Mouse (Mus musculus) forebrain, postnatal 0 days (tissue): ENCODE measurements at regions not wholly inside any gene's neighbourhood (a gene's known extent, or its start where the extent isn't known, plus 50 kb on each side); places are given as distances from the start of the nearest gene placed in this dataset.

ENCODE experiments used
- ATAC-seq: fragments of 200-750 bp; cut with Nextera tagmentation; 2 replicates; pipeline ENCODE4 v1.8.0; 2017; ENCODE audit warnings: mild to moderate bottlenecking, moderate library complexity
- DNase-seq: peaks from one replicate; pipeline ENCODE4 v3.0.0-alpha.2; 2015
- H3K27ac ChIP-seq: fragments of 300-500 bp; sonication (generic); 2 replicates; pipeline ENCODE4 v1.5.1; 2014; ENCODE audit warnings: low read depth, mild to moderate bottlenecking, antibody characterized with exemption, low read length, moderate library complexity, mixed read lengths
- H3K27me3 ChIP-seq: fragments of 300-500 bp; sonication (generic); 2 replicates; pipeline ENCODE4 v1.6.1; 2014; ENCODE audit warnings: mild to moderate bottlenecking, low read length, mixed read lengths; ENCODE audit not compliant: insufficient read depth
- H3K36me3 ChIP-seq: fragments of 300-500 bp; sonication (generic); 2 replicates; pipeline ENCODE4 v1.6.1; 2014; ENCODE audit warnings: mild to moderate bottlenecking, moderate library complexity; ENCODE audit not compliant: insufficient read depth
- H3K4me1 ChIP-seq: fragments of 300-500 bp; sonication (generic); 2 replicates; pipeline ENCODE4 v1.6.1; 2014; ENCODE audit warnings: antibody characterized with exemption; ENCODE audit not compliant: insufficient read depth
- H3K4me2 ChIP-seq: fragments of 300-500 bp; sonication (generic); 2 replicates; pipeline ENCODE4 v1.6.1; 2014; ENCODE audit warnings: low read depth, mild to moderate bottlenecking, moderate library complexity
- H3K4me3 ChIP-seq: fragments of 300-500 bp; sonication (generic); 2 replicates; pipeline ENCODE4 v1.5.1; 2014; ENCODE audit warnings: low read depth, low read length, mixed read lengths
- H3K9ac ChIP-seq: fragments of 300-500 bp; sonication (generic); 2 replicates; pipeline ENCODE4 v1.6.1; 2014; ENCODE audit warnings: mild to moderate bottlenecking
- H3K9me3 ChIP-seq: fragments of 300-500 bp; sonication (generic); 2 replicates; pipeline ENCODE4 v1.6.1; 2016; ENCODE audit warnings: low read length
- CTCF ChIP-seq: sonication (generic); IDR thresholded peaks from 2 replicates; pipeline ENCODE4 v1.5.1; 2016; ENCODE audit warnings: antibody characterized with exemption, control low read depth, low read depth
- WGBS: fragments of 180-500 bp; shearing (Covaris S2); extraction: QIAGEN DNeasy Blood & Tissue Kit; methylation state at CpG from one replicate; pipeline ENCODE4 v1.1.7; 2014; 5-methylcytosine and 5-hydroxymethylcytosine counted together

DNA sequence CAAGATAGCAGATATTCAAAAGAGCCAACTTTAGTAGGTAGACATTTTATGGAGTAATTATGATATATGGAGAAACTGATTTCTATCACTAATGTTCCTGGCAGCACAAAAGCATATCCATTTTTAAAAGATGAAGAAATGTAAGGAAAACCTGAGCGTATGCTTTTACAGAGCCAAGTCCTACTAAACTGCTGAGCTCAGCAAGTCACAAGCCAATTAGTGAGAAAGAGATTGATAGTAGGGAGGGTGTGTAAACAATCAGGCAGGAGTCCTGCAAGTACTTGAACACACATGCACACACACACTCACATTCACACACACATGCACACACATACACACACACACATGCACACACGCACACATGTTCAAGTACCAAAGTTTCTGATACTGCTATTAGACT, 140.6 kb downstream of the Pcdh20 start:
- Histone ChIP-seq H3K4me3 (no peak overlapping the region), H3K9ac (no peak overlapping the region), H3K4me2 (no peak overlapping the region), H3K4me1 (no peaks in the 10 kb centered on the region), H3K27me3 (no peaks in the 10 kb centered on the region), H3K36me3 (no peaks in the 10 kb centered on the region), H3K9me3 (no peaks in the 10 kb centered on the region), H3K27ac (no peak overlapping the region)
- DNase-seq (no peak), ATAC-seq (no peak)
- WGBS = 83% methylated on average over 2 of the region's 2 CpGs
- TF ChIP-seq CTCF = no peak

DNA sequence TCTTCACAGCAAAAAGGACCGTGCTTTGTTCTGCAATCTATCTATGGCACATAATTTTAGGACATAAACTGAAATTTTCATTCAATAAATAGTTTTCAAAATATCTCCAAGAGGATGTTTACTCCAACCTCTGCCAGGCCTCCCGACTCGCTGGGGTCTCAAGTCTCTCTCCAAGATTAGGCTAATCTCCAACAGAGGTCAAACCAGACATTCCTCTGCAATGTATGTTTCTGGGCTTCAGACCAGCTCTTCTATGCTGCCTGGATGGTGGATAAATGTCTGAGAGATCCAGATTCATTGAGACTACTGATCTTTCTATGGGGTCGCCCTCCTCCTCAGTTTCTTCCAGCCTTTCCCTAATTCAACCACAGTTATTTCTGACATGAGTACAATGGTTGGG, 144.8 kb downstream of the Pcdh20 start:
- Histone ChIP-seq H3K4me3 (no peak overlapping the region), H3K27ac (no peak overlapping the region), H3K36me3 (no peaks in the 10 kb centered on the region), H3K4me2 (no peak overlapping the region), H3K9me3 (no peaks in the 10 kb centered on the region), H3K9ac (no peak overlapping the region), H3K4me1 (no peaks in the 10 kb centered on the region), H3K27me3 (no peaks in the 10 kb centered on the region)
- ATAC-seq = no peak
- no peak for DNase-seq
- WGBS = 86% methylated on average over 4 of the region's 4 CpGs
- no peak for TF ChIP-seq CTCF

DNA sequence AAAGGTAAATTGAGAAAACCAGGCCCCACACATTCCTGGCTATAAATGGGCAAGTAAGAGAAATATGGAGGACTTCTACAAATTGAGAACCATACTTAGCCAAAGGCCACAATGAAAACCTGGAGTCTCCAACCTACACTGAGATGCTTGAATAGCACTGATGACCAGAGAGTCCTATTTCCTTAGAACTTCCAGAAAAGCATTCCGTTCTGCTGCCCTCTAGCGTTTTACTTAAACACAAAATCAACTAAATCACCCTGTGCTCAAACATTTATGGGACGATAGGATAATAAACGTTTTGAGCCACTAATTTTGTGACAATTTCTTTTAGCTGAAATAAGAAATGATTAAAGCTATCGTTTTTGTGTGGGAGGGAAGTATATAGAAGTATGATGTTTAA, 192.9 kb downstream of the Pcdh20 start:
- H3K9ac ChIP-seq = no peak overlapping the region
- H3K36me3 ChIP-seq = no peaks in the 10 kb centered on the region
- ATAC-seq (no peak), DNase-seq (peak; percentile 32)
- peak; percentile 56 for TF ChIP-seq CTCF
- H3K4me2 ChIP-seq = no peak overlapping the region
- no peak overlapping the region for H3K4me3 ChIP-seq
- H3K4me1 ChIP-seq = no peaks in the 10 kb centered on the region
- H3K9me3 ChIP-seq = no peaks in the 10 kb centered on the region
- no peak overlapping the region for H3K27ac ChIP-seq
- WGBS = 38% methylated on average over 5 of the region's 5 CpGs
- H3K27me3 ChIP-seq = no peaks in the 10 kb centered on the region

DNA sequence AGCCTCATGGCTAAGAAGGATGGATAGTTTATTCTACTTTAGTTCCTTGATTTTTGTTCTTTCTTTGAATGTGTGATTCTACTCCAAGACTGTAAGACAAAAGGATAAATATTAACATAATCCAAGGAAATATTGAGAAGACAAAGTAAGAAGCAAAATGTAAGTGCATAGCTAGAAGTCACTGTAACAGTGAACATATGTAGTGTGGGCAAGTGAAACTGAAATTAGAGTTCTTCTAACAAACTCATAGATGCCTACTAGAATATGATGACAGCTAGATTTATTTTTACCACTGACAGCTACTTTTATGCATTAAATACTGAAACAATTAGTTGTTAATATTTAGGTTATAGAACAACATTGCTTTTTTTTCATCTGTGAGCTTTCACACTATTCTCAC, 206.4 kb downstream of the Pcdh20 start:
- Histone ChIP-seq H3K27ac (no peak overlapping the region), H3K9me3 (no peaks in the 10 kb centered on the region), H3K4me2 (no peak overlapping the region), H3K4me3 (no peak overlapping the region), H3K27me3 (no peaks in the 10 kb centered on the region), H3K9ac (no peak overlapping the region), H3K4me1 (no peaks in the 10 kb centered on the region), H3K36me3 (no peaks in the 10 kb centered on the region)
- DNase-seq (no peak), ATAC-seq (no peak)
- TF ChIP-seq CTCF = no peak

DNA sequence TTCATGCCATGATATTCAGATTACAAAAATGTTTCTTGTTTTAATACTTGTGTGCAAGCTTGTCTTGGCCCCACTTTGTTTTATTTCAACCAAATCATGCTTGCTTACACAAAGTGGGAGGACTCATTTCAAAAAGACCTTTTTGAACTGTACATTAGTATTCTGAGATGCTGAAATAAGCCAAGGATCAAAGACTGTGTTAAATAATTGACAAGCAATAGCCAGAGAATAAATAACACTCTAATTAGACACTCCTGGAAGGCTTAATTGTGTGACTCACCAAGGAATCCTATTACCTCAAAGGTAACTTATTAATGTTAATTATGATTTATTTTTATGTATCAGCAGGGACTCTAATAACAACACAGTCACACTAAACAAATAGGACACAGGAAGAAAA, 212.2 kb downstream of the Pcdh20 start:
- H3K36me3 ChIP-seq = no peaks in the 10 kb centered on the region
- DNase-seq = no peak
- H3K4me1 ChIP-seq = no peaks in the 10 kb centered on the region
- H3K9ac ChIP-seq = no peak overlapping the region
- no peak overlapping the region for H3K4me2 ChIP-seq
- no peaks in the 10 kb centered on the region for H3K9me3 ChIP-seq
- no peak for ATAC-seq
- no peak overlapping the region for H3K27ac ChIP-seq
- no peak for TF ChIP-seq CTCF
- no peak overlapping the region for H3K4me3 ChIP-seq
- H3K27me3 ChIP-seq = no peaks in the 10 kb centered on the region

DNA sequence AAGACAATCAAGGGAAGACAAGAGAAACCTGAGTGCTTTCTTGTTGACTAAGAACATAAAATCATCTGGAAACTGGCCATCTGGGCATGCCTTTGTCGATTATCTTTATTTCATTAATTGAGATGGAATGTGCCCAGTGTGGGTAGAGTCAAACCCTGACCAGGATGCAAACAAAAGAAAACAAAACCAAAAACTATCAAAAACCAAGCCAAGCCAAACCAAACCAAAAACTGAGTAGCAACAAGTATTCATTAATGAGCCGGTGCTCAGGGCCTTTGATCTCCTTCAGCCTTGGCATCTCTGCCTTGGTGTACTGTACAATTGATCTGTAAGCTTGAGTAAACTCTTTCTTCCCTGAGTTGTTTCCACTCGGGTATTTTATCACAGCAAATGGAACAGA, 216.1 kb downstream of the Pcdh20 start:
- Histone ChIP-seq H3K9me3 (no peaks in the 10 kb centered on the region), H3K4me3 (no peak overlapping the region), H3K27me3 (no peaks in the 10 kb centered on the region), H3K27ac (no peak overlapping the region), H3K4me2 (no peak overlapping the region), H3K9ac (no peak overlapping the region), H3K4me1 (no peaks in the 10 kb centered on the region), H3K36me3 (no peaks in the 10 kb centered on the region)
- TF ChIP-seq CTCF = no peak
- DNase-seq (no peak), ATAC-seq (no peak)
- WGBS = 26% methylated on average over 3 of the region's 3 CpGs
